Mouse (Mus musculus) midbrain, embryonic 14.5 days (tissue): ENCODE measurements at regions not wholly inside any gene's neighbourhood (a gene's known extent, or its start where the extent isn't known, plus 50 kb on each side); places are given as distances from the start of the nearest gene placed in this dataset.

Experiments
- ATAC-seq: fragments of 200-750 bp; cut with Nextera tagmentation; 2 replicates; pipeline ENCODE4 v1.8.0; 2017; ENCODE audit warnings: moderate number of reproducible peaks, moderate library complexity; ENCODE audit not compliant: low FRiP score, low TSS enrichment
- DNase-seq: peaks from one replicate; pipeline ENCODE4 v3.0.0-alpha.2; 2015
- H3K27ac ChIP-seq: fragments of 300-500 bp; sonication (generic); replicated peaks from 2 replicates; pipeline ENCODE4 v1.5.1; 2014; ENCODE audit warnings: mild to moderate bottlenecking, low read depth, low read length, moderate library complexity
- H3K27me3 ChIP-seq: fragments of 300-500 bp; sonication (generic); 2 replicates; pipeline ENCODE4 v1.6.1; 2014; ENCODE audit warnings: low read length, control low read depth, mixed read lengths; ENCODE audit not compliant: control insufficient read depth, insufficient read depth
- H3K36me3 ChIP-seq: fragments of 300-500 bp; sonication (generic); 2 replicates; pipeline ENCODE4 v1.6.1; 2014; ENCODE audit warnings: low read length, control low read depth; ENCODE audit not compliant: control insufficient read depth, insufficient read depth
- H3K4me1 ChIP-seq: fragments of 300-500 bp; sonication (generic); 2 replicates; pipeline ENCODE4 v1.6.1; 2014; ENCODE audit warnings: mild to moderate bottlenecking, antibody characterized with exemption, low read length, control low read depth; ENCODE audit not compliant: control insufficient read depth, insufficient read depth
- H3K4me2 ChIP-seq: fragments of 300-500 bp; sonication (generic); 2 replicates; pipeline ENCODE4 v1.6.1; 2014; ENCODE audit warnings: mild to moderate bottlenecking, low read length, moderate library complexity
- H3K4me3 ChIP-seq: fragments of 300-500 bp; sonication (generic); replicated peaks from 2 replicates; pipeline ENCODE4 v1.5.1; 2014; ENCODE audit warnings: low read depth, low read length
- H3K9ac ChIP-seq: fragments of 300-500 bp; sonication (generic); replicated peaks from 2 replicates; pipeline ENCODE4 v1.6.1; 2014; ENCODE audit warnings: mild to moderate bottlenecking, low read length, moderate library complexity
- H3K9me3 ChIP-seq: fragments of 300-500 bp; sonication (generic); 2 replicates; pipeline ENCODE4 v1.6.1; 2016; ENCODE audit warnings: low read length, control low read depth, mixed read lengths; ENCODE audit not compliant: control insufficient read depth
- WGBS: fragments of 180-500 bp; shearing (Covaris S2); extraction: QIAGEN DNeasy Blood & Tissue Kit; methylation state at CpG from one replicate; pipeline ENCODE4 v1.1.7; 2014; 5-methylcytosine and 5-hydroxymethylcytosine counted together

DNA sequence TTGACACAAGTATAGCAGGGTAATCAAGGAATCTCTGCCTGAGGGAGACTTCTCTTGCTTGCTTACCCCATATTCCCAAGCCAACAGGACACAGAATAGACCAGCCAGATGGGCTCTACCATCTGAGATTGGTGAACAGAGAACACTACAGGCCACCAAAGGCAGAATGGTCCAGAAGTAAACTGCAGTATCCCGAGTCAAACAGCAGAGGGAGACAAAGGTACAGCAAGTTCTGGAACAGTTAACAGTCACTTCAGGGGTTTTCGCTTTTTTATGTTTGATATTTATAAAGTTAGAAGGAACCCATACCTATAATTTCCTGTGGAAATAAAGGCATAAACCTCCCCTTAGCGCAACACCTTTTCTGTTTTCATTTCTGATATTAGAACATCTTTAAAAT, 325.5 kb upstream of the 9130204L05Rik start:
- no peak overlapping the region for H3K27ac ChIP-seq
- ATAC-seq (no peak), DNase-seq (peak; percentile 6)
- H3K27me3 ChIP-seq = no peaks in the 10 kb centered on the region
- H3K4me3 ChIP-seq = no peak overlapping the region
- 42% methylated on average over 3 of the region's 3 CpGs for WGBS
- H3K9me3 ChIP-seq = peaks cover 7% of the 10 kb centered on the region
- no peak overlapping the region for H3K4me2 ChIP-seq
- no peaks in the 10 kb centered on the region for H3K4me1 ChIP-seq
- no peak overlapping the region for H3K9ac ChIP-seq
- no peaks in the 10 kb centered on the region for H3K36me3 ChIP-seq
